Mouse (Mus musculus) left cerebral cortex, adult 2 months (tissue): Measurements from ENCODE around the gene Mettl3. TPM values are rescaled to one million over a fixed set of nuclear protein-coding genes. Genes with fewer than 3 reads are reported as not detected.

Experiments used
- DNase-seq, 2 experiments: peaks; one replicate each; pipeline ENCODE4 v3.0.0; 2021 to 2022; ENCODE audit warnings: low spot score in 2 of 2, mixed read lengths in 1 of 2; ENCODE audit errors: extremely low spot score in 1 of 2
- H3K27ac ChIP-seq: fragments of 200-600 bp; 2 replicates; pipeline ENCODE4 v1.8.1; 2022
- H3K4me3 ChIP-seq: fragments of 200-600 bp; 2 replicates; pipeline ENCODE4 v1.8.1; 2022
- CTCF ChIP-seq: fragments of 200-600 bp; IDR thresholded peaks from 2 replicates; pipeline ENCODE4 v1.8.1; 2022; ENCODE audit warnings: antibody characterized with exemption, mild to moderate bottlenecking, moderate library complexity
- intact Hi-C: fragments of 180-260 bp; cut with DNase I; formaldehyde crosslinking; loops from one replicate; pipeline ENCODE4 v1.15.1; 2025
- long read RNA-seq, 2 experiments: library from polyadenylated mRNA; stranded (forward); transcript quantifications; one replicate each; pipeline ENCODE4 v2.0.0; 2021; ENCODE audit warnings: borderline mapping rate in 2 of 2
- total RNA-seq, 2 experiments: library from RNA; stranded (reverse); gene quantifications; 2 replicates each; pipeline ENCODE4 v1.2.3; 2021

Gene Mettl3
- 10 to 100 TPM; 37.4 to 44.7 TPM for total RNA-seq
- long read RNA-seq, experiment 1, transcript Mettl3-201 (11 exons, 2,025 nt), result major isoform, 14 of 25 reads
- long read RNA-seq, experiment 1, partial matches to known transcripts, result 2 of 25 reads
- long read RNA-seq, experiment 1, other reads (novel, unspliced or antisense), result 9 of 25 reads
- long read RNA-seq, experiment 2, transcript Mettl3-201 (11 exons, 2,025 nt), result major isoform, 9 of 25 reads
- long read RNA-seq, experiment 2, partial matches to known transcripts, result 5 of 25 reads
- long read RNA-seq, experiment 2, other reads (novel, unspliced or antisense), result 9 of 25 reads

DNA sequence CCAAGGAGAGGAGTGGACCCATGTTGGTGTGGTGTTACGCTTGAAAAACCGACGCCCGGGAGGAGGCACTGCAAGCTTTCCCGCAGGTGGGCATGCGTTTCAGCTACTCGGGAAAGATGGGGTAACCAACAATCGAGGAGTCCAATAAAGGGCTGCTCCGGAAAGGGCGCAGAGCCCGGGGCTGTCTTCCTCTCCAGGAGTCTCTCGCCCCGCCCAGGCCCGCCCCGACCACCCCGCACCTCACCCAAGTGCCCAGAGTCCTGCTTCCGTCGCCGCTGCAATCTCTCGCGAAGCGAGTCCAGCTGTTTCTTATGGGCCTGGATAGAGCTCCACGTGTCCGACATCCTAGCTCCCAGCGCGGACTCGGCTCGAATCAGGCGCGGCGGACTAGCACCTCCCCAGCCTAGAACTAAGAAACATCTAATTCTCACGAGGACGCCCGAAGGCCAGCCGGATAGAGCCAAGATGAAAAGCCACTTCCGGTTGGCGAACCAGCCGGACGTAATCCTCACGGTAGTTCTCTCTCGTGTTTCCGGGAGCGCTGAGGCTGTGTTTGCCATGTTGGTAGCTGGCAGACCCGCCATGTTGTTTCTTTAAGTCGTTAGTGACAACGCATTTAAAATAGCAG lies at the start of gene Mettl3:
Gene Mettl3, minus strand, starts transcription at position 485 of the 628 bp plus-strand sequence.
- no peak; the same call in 1 of the 2 replicates for TF ChIP-seq CTCF
- intact Hi-C loops, result loop anchor here (1.0 to 10.0 kb wide), 4 partner anchors 25 to 420 kb away; partner anchors contain the start of genes Hnrnpc, Mettl17, Rab2b and Tox4

DNA sequence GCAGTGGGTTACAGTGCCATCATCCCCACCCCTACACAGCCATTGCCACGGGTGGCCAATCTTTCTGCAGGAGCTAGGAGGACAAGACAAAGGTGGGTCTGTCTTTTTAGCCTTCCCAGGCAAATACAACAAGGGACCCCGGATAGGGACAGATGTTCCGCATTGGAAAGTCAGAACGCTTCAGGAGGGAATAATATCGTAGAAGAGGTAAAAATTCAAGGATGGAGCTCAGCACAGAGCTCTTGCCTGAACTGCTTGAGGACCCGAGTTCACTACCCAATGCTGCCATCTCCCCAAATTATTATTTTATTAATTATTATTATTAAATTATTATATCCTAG lies 34.6 kb upstream of the Mettl3 start:
- no peak for DNase-seq
- TF ChIP-seq CTCF, result no peak
- intact Hi-C loops, result loop anchor here (2.0 to 10.0 kb wide), 2 partner anchors 35 to 215 kb away; partner anchors contain the start of gene Mettl3
- 0 out of 2 replicates have a peak overlapping the region, but pooled peaks have one; percentile 22 for H3K27ac ChIP-seq
- H3K4me3 ChIP-seq, result peak overlapping the region; percentile 48

More for the DNA sequence above, at the start of gene Mettl3:
- Histone ChIP-seq H3K4me3 (peak within 1 kb of the TSS; percentile 76), H3K27ac (peak within 1 kb of the TSS; percentile 77)
- DNase-seq, result peak; percentile 87 to 88

DNA sequence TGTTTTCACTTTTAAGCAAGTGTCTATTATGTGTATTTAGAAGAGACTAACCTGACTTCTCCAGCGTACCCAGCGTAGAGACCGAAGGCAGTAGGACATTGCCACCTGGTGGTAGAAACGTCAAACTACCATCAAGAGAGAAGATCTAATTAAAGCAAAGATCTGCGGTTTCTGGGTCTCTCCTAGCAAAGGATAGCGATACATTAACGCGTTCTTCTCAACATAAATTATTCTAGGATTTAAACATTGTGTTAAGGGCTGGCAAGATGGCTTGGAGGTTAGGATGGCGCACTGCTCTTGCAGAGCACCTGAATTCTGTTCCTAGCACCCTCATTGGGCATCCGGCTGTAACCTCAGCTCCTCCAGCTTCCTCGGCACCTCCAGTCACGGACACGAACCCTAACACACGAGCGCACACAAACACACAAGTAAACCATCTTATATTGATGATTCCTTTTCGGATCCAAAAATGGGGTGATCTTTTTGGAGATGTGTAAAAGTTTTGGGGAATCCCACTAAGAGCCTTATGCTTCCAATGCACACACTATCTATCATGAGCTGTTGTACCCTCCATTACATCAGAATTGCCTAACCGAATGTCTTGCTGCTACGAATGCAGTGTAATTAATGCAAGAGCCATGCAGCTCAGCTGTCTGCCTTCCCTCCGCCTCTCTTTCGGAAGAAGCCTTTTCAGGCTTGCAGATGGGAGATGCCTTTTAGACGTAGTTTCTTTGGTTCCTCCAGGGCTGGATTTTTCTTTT lies 34.0 kb upstream of the Mettl3 start:
- TF ChIP-seq CTCF, result peak; percentile 92
- intact Hi-C loops, result loop anchor here (1.0 to 10.0 kb wide), 3 partner anchors 34 to 214 kb away; partner anchors contain the start of gene Mettl3
- peak overlapping the region; percentile 22; the same call in 1 of the 2 replicates for H3K27ac ChIP-seq
- DNase-seq, result peak; percentile 58 to 64
- peak overlapping the region; percentile 48 for H3K4me3 ChIP-seq

DNA sequence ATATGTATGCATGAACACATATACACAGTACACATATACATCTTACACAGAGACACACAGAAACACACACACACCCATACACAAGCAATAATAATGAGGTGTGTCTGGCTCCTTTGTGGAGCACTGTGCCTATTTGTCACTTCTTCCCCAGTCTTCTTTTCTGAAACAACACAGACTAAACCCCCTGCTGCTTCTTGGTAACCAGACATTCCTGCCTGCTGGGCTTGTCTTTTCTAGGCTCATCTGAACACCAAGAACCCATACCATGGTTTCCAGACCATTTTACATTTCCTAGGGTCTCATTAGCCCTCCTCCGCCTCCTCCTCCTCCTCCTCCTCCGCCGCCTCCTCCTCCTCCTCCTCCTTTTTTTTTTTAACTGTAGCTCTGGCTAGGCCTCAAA lies 27.2 kb upstream of the Mettl3 start:
- intact Hi-C loops, result loop anchor here (10.0 kb wide), 1 partner anchor 207 kb away; no protein-coding TSS in a partner anchor
- TF ChIP-seq CTCF, result no peak
- H3K4me3 ChIP-seq, result no peak overlapping the region
- DNase-seq, result no peak
- H3K27ac ChIP-seq, result no peak overlapping the region

DNA sequence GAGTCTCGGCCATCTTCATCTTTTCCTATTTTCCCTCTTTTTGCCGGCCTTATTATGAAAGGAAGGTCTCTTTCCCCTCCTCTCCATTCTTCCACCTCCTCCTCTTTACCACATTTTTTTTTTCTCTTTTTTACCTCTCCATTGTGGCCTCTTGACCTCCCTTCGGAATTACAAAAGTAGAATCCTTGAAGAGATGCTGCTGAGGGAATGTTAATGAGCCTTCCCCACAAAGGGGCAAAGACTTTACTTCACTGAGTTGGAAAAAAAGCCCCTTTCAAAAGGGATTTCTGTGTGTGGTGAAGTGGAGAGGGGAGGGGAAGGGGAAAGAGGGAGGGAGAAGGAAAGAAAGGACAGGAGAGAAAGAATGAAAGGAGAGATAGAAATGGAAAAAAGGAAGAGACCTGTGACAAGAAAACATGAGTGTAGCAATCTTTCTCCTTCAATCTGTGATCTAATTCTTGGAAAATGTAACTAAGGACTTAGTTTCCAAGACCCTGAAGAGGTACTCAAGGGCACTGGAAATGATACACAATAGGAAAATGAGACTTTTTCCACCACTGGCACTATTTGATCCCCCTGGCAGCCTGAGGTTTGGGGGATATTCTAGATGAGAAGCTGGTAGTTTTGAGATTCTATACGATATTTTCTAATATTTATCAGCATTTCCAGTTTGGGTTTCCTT lies 26.3 kb upstream of the Mettl3 start:
- DNase-seq, result no peak
- no peak overlapping the region for H3K27ac ChIP-seq
- no peak overlapping the region for H3K4me3 ChIP-seq
- TF ChIP-seq CTCF, result no peak
- intact Hi-C loops, result loop anchor here (10.0 kb wide), 1 partner anchor 206 kb away; no protein-coding TSS in a partner anchor

DNA sequence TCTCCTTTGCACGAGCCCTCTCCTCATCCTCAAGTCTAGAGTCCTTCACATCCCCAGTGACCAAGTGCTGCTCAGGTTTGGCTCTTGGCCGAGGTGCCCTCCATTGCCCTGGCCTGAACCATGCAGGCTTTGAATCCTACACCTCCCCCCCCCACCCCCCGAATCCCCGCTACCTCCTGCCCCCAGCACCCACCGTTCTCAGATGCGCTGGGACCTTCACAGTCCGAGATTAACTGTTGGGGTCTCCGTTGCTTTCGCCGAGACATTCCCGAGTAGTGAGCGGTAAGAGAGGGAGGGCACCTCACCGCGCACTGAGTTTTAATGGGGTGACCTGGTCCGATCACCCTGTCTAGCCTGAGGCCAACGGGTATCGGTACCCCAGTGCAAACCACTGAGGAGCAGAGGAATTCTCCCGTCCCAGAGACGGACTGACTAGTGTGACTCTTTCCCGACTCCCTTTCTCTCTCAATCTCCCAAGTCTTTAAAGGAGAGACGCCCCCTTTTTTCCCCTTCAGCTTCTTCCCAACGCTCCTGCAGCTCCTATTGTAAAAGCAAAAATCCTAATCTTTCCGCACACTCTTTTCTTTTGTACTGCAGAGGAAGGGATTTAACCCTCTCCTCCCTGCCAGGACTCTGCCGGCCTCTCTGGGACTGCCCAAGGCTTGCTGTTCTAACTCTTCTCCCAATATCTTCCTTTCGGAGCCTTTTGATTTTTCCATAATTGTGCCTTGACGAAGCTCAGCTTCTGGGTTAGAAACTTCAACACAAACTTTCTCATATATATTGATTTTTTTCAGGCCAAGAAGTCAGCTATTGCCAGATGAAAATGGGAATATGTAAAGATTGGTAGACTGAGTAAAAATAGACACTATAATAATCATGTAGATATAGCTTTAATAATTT lies 23.2 kb upstream of the Mettl3 start, which contains the start of gene Sall2:
Gene Sall2, minus strand, starts transcription at position 853 of the 903 bp plus-strand sequence.
- peak within 1 kb of the TSS; percentile 28 for H3K4me3 ChIP-seq
- intact Hi-C loops, result no loop called here
- peak within 1 kb of the TSS; percentile 40 for H3K27ac ChIP-seq
- no peak for DNase-seq
- TF ChIP-seq CTCF, result no peak

DNA sequence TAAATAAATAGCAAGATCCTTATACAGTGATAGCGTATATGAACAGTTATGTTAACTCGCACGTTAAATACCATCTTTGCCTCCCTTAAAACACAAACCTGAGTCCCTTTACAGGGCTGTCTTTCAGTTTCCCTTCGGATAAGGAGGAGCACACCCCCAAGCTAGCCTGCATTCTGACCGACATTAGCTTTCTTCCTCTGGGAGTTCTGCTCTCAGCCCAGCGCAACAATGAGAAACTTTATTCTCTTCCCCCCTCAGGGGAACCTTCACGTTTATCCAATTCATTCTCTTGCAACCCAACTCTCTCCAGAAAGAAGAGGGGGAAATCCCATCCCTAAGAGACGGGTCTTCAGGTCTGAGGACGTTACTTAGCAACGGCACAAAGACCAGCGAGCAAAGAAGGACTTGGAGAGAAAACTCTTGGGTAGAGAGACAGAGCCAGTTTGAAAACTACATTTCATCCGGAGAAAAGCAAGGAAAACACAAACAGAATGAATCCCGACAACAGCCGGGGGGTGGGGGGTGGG lies 22.5 kb upstream of the Mettl3 start:
- intact Hi-C loops, result no loop called here
- peak overlapping the region; percentile 40 for H3K27ac ChIP-seq
- DNase-seq, result no peak
- H3K4me3 ChIP-seq, result peak overlapping the region; percentile 28
- no peak for TF ChIP-seq CTCF

DNA sequence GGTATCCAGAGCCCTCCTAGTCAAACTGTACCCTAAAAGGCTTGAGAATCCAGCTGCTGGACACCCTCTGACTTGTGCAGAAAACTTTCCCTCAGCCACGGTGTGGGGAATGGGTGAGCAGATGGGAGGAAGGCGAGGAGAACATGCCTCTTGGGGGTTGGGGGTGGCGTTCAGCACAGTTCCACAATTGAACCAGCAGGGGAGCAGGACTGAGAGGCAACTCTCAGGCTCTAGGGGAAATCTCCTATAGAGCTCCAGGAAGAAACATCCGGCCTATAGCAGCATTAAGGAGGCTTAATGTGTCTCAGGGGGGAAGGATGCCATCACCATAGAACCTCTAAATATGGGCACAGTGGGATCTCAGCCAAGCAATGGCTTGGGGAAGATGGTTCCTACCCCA lies 21.0 kb upstream of the Mettl3 start:
- H3K4me3 ChIP-seq, result no peak overlapping the region
- H3K27ac ChIP-seq, result no peak overlapping the region
- TF ChIP-seq CTCF, result peak; percentile 49
- intact Hi-C loops, result no loop called here
- no peak for DNase-seq

DNA sequence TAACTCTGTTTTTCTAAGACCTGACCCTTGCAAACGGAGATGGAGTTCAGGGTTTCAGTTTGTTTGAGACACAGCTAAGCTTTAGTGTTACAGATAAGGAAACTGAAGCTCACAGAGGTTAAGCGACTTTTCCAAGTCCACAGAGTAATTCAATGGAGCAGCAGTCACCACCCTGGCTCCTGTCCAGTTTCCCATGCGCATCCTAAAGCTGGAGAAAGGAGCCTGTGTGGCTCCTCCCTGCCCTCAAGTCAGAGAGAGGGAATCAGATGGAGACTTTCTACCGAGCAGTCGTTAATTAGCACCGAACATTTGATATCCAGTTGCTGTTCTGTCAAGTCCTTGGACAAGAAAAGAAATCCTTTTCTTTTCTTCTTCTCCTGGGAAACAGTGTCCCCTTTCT lies 14.4 kb upstream of the Mettl3 start:
- no peak for DNase-seq
- no peak for TF ChIP-seq CTCF
- intact Hi-C loops, result loop anchor here (10.0 kb wide), 1 partner anchor 295 kb away; the partner anchor contains the start of gene Zfp219
- Histone ChIP-seq H3K27ac (no peak overlapping the region), H3K4me3 (no peak overlapping the region)
